Mouse (Mus musculus) CH12.LX (cell line): Measurements from ENCODE around the gene Lypd8.

Experiments
- E2F4 ChIP-seq: IDR thresholded peaks from 2 replicates; pipeline ENCODE4 v1.6.1; 2011; ENCODE audit warnings: low read depth, low read length, improper control_type of control experiment; ENCODE audit not compliant: insufficient replicate concordance
- EP300 ChIP-seq: IDR thresholded peaks from 2 replicates; pipeline ENCODE4 v1.6.1; 2011; ENCODE audit warnings: low read length, improper control_type of control experiment
- ZC3H11A ChIP-seq: IDR thresholded peaks from 2 replicates; pipeline ENCODE4 v1.6.1; 2012; ENCODE audit warnings: low read depth, mild to moderate bottlenecking, inconsistent platforms, low read length, improper control_type of control experiment

DNA sequence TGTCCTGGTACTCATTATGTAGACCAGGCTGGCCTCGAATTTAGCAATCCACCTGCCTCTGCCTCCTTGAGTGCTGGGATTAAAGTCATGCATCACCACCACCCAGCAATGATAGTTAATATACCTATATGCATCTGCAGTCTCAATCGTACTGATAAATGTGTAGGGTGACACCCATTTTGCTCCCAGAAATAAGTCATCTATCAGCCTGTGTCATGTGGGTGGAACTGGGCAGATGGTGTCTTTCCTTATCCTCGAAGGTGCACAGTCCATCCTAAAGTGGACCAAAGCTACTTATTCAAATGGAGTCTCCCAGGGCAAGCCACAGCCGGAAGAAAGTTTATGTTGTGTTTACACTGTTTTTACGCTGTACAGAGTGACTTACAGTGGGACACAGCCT, 27.7 kb upstream of the Lypd8 start:
- TF ChIP-seq EP300 (no peak), ZC3H11A (no peak), E2F4 (no peak)
